Mouse (Mus musculus): Measurements from ENCODE around the gene Ttc24. TPM values are rescaled to one million over a fixed set of nuclear protein-coding genes. Genes with fewer than 3 reads are reported as not detected.

The Ttc24 gene
- polyA plus RNA-seq, 1 experiment = 176 TPM

DNA sequence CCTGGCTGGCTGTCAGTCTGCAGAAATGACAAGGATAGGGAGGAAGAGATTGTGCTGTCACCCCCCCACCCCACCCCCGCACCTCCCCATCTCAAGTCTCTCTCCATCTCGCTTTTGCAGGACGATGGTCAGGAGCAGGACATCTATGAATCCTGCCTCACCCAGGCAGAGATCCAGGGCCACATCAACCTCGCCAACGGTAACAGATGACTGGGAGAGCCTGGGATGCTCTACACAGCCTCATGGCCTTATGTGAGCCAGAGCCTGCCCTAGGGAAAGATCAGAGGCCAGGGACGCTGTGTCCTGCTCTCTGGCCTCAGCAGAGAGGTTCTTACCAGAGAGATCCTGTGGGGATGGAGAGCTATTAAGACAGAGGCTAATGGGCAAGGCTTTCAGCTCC, 12.5 kb upstream of the Ttc24 start:
- H3K4me1 ChIP-seq (ENCODE audit: control insufficient read depth, insufficient read depth, low read length) = no peaks in the 10 kb centered on the region
- no peaks in the 10 kb centered on the region for H3K36me3 ChIP-seq (ENCODE audit: control insufficient read depth, insufficient read depth, low read length)
- no peak overlapping the region for H3K27ac ChIP-seq (ENCODE audit: control insufficient read depth, insufficient read depth, low read depth, low read length)
- TF ChIP-seq CTCF (IDR thresholded peaks at IDR 0.05; ENCODE audit: control insufficient read depth, insufficient read depth, insufficient replicate concordance, low read depth, low read length) (no peak), POLR2A (IDR thresholded peaks at IDR 0.05; ENCODE audit: control insufficient read depth, low read depth, low read length) (no peak)
- no peaks in the 10 kb centered on the region for H3K27me3 ChIP-seq (ENCODE audit: control insufficient read depth, insufficient read depth, low read length)
- no peak overlapping the region for H3K4me3 ChIP-seq (ENCODE audit: control insufficient read depth, low read depth, low read length)

DNA sequence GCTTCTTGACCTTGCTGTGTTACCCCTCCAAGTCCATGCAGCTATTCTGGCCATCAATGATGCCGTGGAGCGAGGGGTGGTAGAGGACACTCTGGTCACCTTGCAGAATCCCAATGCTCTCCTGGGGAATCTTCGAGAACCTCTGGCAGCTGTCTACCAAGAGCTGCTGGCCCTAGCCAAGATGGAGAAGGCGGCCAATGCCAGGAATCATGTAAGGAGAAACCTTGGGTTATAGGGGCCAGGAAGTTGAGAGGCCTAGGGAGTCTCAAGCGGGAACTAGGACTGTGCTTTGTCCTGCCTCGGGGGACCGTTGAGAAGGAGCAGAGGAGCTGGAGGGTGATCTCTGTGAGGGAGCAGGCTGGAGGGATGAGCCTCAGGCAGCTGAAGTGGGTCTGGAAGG, 12.0 kb upstream of the Ttc24 start:
- Histone ChIP-seq H3K27ac (ENCODE audit: control insufficient read depth, insufficient read depth, low read depth, low read length) (no peak overlapping the region), H3K4me3 (ENCODE audit: control insufficient read depth, low read depth, low read length) (no peak overlapping the region), H3K4me1 (ENCODE audit: control insufficient read depth, insufficient read depth, low read length) (no peaks in the 10 kb centered on the region), H3K36me3 (ENCODE audit: control insufficient read depth, insufficient read depth, low read length) (no peaks in the 10 kb centered on the region), H3K27me3 (ENCODE audit: control insufficient read depth, insufficient read depth, low read length) (no peaks in the 10 kb centered on the region)
- TF ChIP-seq CTCF (IDR thresholded peaks at IDR 0.05; ENCODE audit: control insufficient read depth, insufficient read depth, insufficient replicate concordance, low read depth, low read length) = no peak
- TF ChIP-seq POLR2A (IDR thresholded peaks at IDR 0.05; ENCODE audit: control insufficient read depth, low read depth, low read length) = no peak

DNA sequence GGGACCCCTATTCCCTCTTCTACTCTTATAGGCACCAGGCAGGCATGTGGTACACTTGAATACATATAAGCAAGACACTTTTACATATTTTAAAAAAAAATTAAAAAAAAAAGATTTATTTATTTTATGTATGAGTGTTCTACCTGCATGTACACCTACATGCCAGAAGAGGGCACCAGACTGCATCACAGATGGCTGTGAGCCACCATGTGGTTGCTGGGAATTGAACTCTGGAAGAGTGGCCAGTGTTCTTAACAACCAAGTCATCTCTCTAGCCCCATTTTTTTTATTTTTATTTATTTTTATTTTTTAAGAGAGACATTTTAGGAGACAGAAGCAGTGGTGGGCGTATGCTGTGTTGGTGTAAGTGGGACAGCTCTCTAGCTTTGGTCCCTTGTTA, 9.6 kb upstream of the Ttc24 start:
- no peak overlapping the region for H3K27ac ChIP-seq (ENCODE audit: control insufficient read depth, insufficient read depth, low read depth, low read length)
- H3K4me1 ChIP-seq (ENCODE audit: control insufficient read depth, insufficient read depth, low read length) = no peaks in the 10 kb centered on the region
- no peaks in the 10 kb centered on the region for H3K27me3 ChIP-seq (ENCODE audit: control insufficient read depth, insufficient read depth, low read length)
- no peaks in the 10 kb centered on the region for H3K36me3 ChIP-seq (ENCODE audit: control insufficient read depth, insufficient read depth, low read length)
- H3K4me3 ChIP-seq (ENCODE audit: control insufficient read depth, low read depth, low read length) = no peak overlapping the region
- no peak for TF ChIP-seq POLR2A (IDR thresholded peaks at IDR 0.05; ENCODE audit: control insufficient read depth, low read depth, low read length)
- peak; percentile 38; the same call in 1 of the 2 replicates for TF ChIP-seq CTCF (IDR thresholded peaks at IDR 0.05; ENCODE audit: control insufficient read depth, insufficient read depth, insufficient replicate concordance, low read depth, low read length)

DNA sequence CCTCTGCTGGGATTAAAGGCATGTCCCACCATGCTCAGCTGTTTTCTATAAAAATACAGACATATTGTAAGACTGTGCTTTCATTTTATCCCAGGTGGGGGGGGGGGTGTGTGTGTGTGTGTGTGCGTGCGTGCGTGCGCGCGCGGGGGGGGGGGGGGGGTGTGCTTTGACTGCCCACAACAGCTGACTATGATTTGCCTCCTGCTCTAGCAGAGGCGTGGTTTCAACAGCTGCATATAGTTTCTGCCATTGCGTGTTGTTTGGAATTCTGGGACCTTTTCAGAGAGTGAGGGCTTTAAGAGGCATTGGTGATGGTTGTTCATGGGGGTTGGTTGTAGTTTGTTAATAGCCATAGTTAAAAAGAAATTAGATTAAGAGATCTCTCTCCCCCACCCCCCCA, 7.4 kb upstream of the Ttc24 start:
- no peaks in the 10 kb centered on the region for H3K27me3 ChIP-seq (ENCODE audit: control insufficient read depth, insufficient read depth, low read length)
- TF ChIP-seq CTCF (IDR thresholded peaks at IDR 0.05; ENCODE audit: control insufficient read depth, insufficient read depth, insufficient replicate concordance, low read depth, low read length) (no peak), POLR2A (IDR thresholded peaks at IDR 0.05; ENCODE audit: control insufficient read depth, low read depth, low read length) (no peak)
- H3K36me3 ChIP-seq (ENCODE audit: control insufficient read depth, insufficient read depth, low read length) = no peaks in the 10 kb centered on the region
- peaks cover 10% of the 10 kb centered on the region for H3K4me1 ChIP-seq (ENCODE audit: control insufficient read depth, insufficient read depth, low read length)
- no peak overlapping the region for H3K4me3 ChIP-seq (ENCODE audit: control insufficient read depth, low read depth, low read length)
- no peak overlapping the region for H3K27ac ChIP-seq (ENCODE audit: control insufficient read depth, insufficient read depth, low read depth, low read length)

DNA sequence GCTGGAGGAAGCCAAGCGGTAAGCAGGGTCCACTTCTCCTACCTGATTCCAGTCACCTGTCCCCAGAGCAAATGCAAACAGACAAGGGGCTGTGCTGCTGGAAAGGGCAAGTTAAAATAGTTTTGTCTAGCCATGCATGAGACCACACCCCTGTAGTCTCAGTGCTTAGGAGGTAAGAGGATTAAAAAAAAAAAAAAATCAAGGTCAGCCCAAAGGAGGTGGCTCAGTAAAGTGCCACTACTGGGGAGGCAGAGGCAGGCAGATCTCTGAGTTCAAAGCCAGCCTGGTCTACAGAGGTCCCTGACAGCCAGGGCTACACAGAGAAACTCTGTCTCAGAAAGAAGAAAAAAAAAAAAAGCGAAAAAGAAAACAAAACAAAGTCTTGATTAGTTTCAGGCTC, 5.9 kb upstream of the Ttc24 start:
- no peak for TF ChIP-seq CTCF (IDR thresholded peaks at IDR 0.05; ENCODE audit: control insufficient read depth, insufficient read depth, insufficient replicate concordance, low read depth, low read length)
- no peak for TF ChIP-seq POLR2A (IDR thresholded peaks at IDR 0.05; ENCODE audit: control insufficient read depth, low read depth, low read length)
- peaks cover 10% of the 10 kb centered on the region for H3K4me1 ChIP-seq (ENCODE audit: control insufficient read depth, insufficient read depth, low read length)
- H3K36me3 ChIP-seq (ENCODE audit: control insufficient read depth, insufficient read depth, low read length) = no peaks in the 10 kb centered on the region
- H3K27me3 ChIP-seq (ENCODE audit: control insufficient read depth, insufficient read depth, low read length) = no peaks in the 10 kb centered on the region
- H3K27ac ChIP-seq (ENCODE audit: control insufficient read depth, insufficient read depth, low read depth, low read length) = no peak overlapping the region
- H3K4me3 ChIP-seq (ENCODE audit: control insufficient read depth, low read depth, low read length) = no peak overlapping the region

DNA sequence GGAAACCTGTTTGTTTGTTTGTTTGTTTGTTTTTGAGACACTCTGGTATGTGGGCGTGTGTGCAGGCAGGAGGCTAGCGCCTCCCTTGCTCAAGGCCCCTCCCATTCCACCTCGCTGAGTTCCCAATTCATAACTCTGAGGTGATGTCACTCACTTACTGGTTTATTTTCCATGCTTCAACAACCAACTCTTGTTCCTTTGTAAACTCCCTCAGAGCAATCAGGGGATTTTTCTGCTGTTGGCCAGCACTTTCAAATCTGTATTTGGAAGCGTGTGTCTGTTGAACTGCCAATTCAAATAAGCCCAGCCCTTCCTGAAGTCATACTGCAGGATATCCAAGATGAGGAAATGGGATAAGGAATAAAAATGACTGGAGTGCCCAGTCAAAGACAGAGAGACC, 4.6 kb upstream of the Ttc24 start:
- Histone ChIP-seq H3K27me3 (ENCODE audit: control insufficient read depth, insufficient read depth, low read length) (no peaks in the 10 kb centered on the region), H3K36me3 (ENCODE audit: control insufficient read depth, insufficient read depth, low read length) (no peaks in the 10 kb centered on the region), H3K4me3 (ENCODE audit: control insufficient read depth, low read depth, low read length) (no peak overlapping the region; the same call in 1 of the 2 replicates), H3K27ac (ENCODE audit: control insufficient read depth, insufficient read depth, low read depth, low read length) (no peak overlapping the region), H3K4me1 (ENCODE audit: control insufficient read depth, insufficient read depth, low read length) (peaks cover 10% of the 10 kb centered on the region)
- TF ChIP-seq POLR2A (IDR thresholded peaks at IDR 0.05; ENCODE audit: control insufficient read depth, low read depth, low read length) (no peak), CTCF (IDR thresholded peaks at IDR 0.05; ENCODE audit: control insufficient read depth, insufficient read depth, insufficient replicate concordance, low read depth, low read length) (no peak)

DNA sequence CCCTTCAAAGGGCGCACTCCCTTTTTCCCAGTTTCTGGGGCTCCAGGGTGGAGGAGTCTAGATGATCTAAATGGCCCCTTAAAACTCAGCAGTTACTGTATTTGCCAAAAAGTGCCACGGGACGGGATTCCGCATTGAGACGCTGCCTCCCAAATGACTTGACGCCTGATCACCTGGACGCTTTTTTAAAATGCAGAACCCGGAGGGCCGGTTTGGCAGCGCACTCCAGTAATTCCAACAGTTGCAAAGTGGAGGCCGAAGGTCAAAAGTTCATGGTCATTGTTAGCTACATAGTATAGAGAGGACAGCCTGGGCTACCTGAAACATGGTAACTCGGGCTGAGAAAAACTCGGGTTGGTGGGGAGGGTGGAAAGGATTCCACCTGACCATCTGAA, 4.1 kb upstream of the Ttc24 start:
- TF ChIP-seq CTCF (IDR thresholded peaks at IDR 0.05; ENCODE audit: control insufficient read depth, insufficient read depth, insufficient replicate concordance, low read depth, low read length) (no peak), POLR2A (IDR thresholded peaks at IDR 0.05; ENCODE audit: control insufficient read depth, low read depth, low read length) (no peak)
- no peaks in the 10 kb centered on the region for H3K27me3 ChIP-seq (ENCODE audit: control insufficient read depth, insufficient read depth, low read length)
- peaks cover 10% of the 10 kb centered on the region for H3K4me1 ChIP-seq (ENCODE audit: control insufficient read depth, insufficient read depth, low read length)
- H3K4me3 ChIP-seq (ENCODE audit: control insufficient read depth, low read depth, low read length) = peak overlapping the region; percentile 83
- H3K36me3 ChIP-seq (ENCODE audit: control insufficient read depth, insufficient read depth, low read length) = no peaks in the 10 kb centered on the region
- no peak overlapping the region for H3K27ac ChIP-seq (ENCODE audit: control insufficient read depth, insufficient read depth, low read depth, low read length)
